Mouse (Mus musculus) embryonic fibroblast, embryonic 13.5 days (primary cell): Measurements from ENCODE around the gene Thsd4.

Experiments used
- CTCF ChIP-seq: IDR thresholded peaks from 2 replicates; pipeline ENCODE4 v1.5.1; 2011; ENCODE audit warnings: mild to moderate bottlenecking, control low read depth, low read length, moderate library complexity, borderline replicate concordance; ENCODE audit not compliant: insufficient read depth
- POLR2A ChIP-seq: IDR thresholded peaks from 2 replicates; pipeline ENCODE4 v1.6.1; 2011; ENCODE audit warnings: low read depth, mild to moderate bottlenecking, control low read depth, low read length, moderate library complexity

DNA sequence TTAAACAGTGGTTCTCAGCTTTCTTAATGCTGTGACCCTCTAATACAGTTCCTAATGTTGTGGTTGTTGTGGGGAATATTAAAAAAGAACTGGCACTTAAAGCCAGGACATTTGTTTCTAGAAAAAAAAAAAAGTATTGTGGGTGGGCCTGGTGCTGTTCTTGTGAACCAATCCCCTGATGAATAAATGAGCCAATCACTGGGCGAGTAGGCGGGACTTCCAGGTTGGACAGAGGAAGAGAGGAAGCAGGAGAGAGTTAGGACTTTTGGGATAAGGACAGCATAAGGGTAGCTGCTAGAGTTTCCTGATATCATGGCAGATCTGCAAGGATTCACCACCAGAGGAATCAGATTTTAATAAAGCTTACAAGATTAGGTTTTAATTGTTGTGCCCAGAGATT lies 249.9 kb downstream of the Thsd4 start:
- no peak for TF ChIP-seq POLR2A
- TF ChIP-seq CTCF = no peak
